In the genomic region with DNA sequence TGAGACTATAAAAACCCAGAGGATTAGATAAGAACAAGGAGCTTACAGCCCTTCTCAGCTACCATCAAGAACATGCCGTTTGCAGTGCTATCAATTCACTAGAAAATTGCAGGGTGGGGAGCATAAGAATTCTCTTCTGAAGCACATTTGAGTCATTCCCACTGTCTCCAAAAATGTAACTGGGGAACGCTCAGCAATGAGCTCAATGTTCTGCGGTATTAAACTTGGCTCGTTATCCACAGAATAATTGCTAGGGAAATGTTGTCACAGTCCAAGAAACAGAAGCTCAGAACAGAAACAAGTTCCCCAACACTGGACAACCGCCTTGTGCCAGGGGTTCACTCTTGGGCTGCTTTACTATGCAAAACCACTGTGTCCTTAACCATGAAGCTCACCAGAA, we compare ENCODE assay signal across 20 mouse cellular contexts.
DNase-seq lines count a peak whose midpoint lies in the region; TF ChIP-seq lines count a peak whose summit lies in the region.
"Had no signal": no experiment of that assay in that cellular context is flagged by ENCODE, and none has a peak within 500 bp of the region (broad histone marks: within the 10 kb centered on the region; RNA-seq: fewer than 3 reads in every experiment).

No protein-coding gene starts in this region.

- H3K4me1 ChIP-seq in heart, embryonic 10.5 days = no peaks in the 10 kb centered on the region
- H3K4me1 ChIP-seq: embryonic facial prominence, embryonic 13.5 days; heart, embryonic 15.5 days; hindbrain, embryonic 13.5 days had no signal

- 86% methylated on average over 5 of the region's 5 CpGs for WGBS in heart, embryonic 10.5 days

- no peak overlapping the region for H3K4me3 ChIP-seq in layer of hippocampus, adult 2 months
- no peak overlapping the region for H3K4me3 ChIP-seq in heart, embryonic 10.5 days
- H3K4me3 ChIP-seq: embryonic facial prominence, embryonic 13.5 days; heart, embryonic 15.5 days; hindbrain, embryonic 13.5 days had no signal

- peak; percentile 2 for DNase-seq in gastrocnemius, adult 18-20 months (ENCODE audit: low spot score)
- DNase-seq in gastrocnemius, adult 8-10 months (ENCODE audit: low spot score in 2 of 2) = no peak
- peak; percentile 4 for DNase-seq in right cerebral cortex, adult 18-20 months
- no peak for DNase-seq in right cerebral cortex, postnatal 14 days
- DNase-seq in layer of hippocampus, adult 2 months (ENCODE audit: low spot score in 2 of 2) = peak; percentile 10 to 11
- peak; percentile 4 to 22 for DNase-seq in layer of hippocampus, postnatal 14 days (ENCODE audit: low spot score in 2 of 2)
- DNase-seq in heart, embryonic 10.5 days (ENCODE audit: low spot score) = no peak
- no peak for DNase-seq in urinary bladder, postnatal 36 days (ENCODE audit: low spot score in 2 of 2)
- DNase-seq: adrenal gland, adult 8-10 months; adrenal gland, postnatal 36 days; cerebellum, adult 11-12 months; cerebellum, adult 9-10 months; cerebellum, postnatal 25 days; gastrocnemius, postnatal 10 days; heart, adult 18-20 months; heart, postnatal 14 days had no signal

- no peak overlapping the region for H3K27ac ChIP-seq in layer of hippocampus, adult 2 months
- no peak overlapping the region for H3K27ac ChIP-seq in heart, embryonic 10.5 days
- H3K27ac ChIP-seq: embryonic facial prominence, embryonic 13.5 days; heart, embryonic 15.5 days; hindbrain, embryonic 13.5 days; hindbrain, postnatal 0 days had no signal

- H3K9me3 ChIP-seq in heart, embryonic 10.5 days = no peaks in the 10 kb centered on the region
- H3K9me3 ChIP-seq: embryonic facial prominence, embryonic 13.5 days; heart, embryonic 15.5 days; hindbrain, embryonic 13.5 days had no signal

- TF ChIP-seq CTCF in layer of hippocampus, adult 2 months (conservative IDR thresholded peaks at IDR 0.05) = no peak

- H3K36me3 ChIP-seq in heart, embryonic 10.5 days = no peaks in the 10 kb centered on the region
- H3K36me3 ChIP-seq: embryonic facial prominence, embryonic 13.5 days; heart, embryonic 15.5 days; hindbrain, embryonic 13.5 days had no signal

- no peaks in the 10 kb centered on the region for H3K27me3 ChIP-seq in heart, embryonic 10.5 days (ENCODE audit: insufficient read depth, poor library complexity, severe bottlenecking)
- H3K27me3 ChIP-seq: embryonic facial prominence, embryonic 13.5 days; heart, embryonic 15.5 days; hindbrain, embryonic 13.5 days had no signal

Comparison
In these comparisons a context has a peak if more than half of its experiments do, and no peak if none do; other contexts are left out.
1. DNase-seq: peak in gastrocnemius, adult 18-20 months (single experiment), right cerebral cortex, adult 18-20 months (single experiment), layer of hippocampus, adult 2 months (2 of 2) and layer of hippocampus, postnatal 14 days (2 of 2); none in gastrocnemius, adult 8-10 months (0 of 2), right cerebral cortex, postnatal 14 days (single experiment), heart, embryonic 10.5 days (single experiment) and urinary bladder, postnatal 36 days (0 of 2).